Mouse (Mus musculus) heart, embryonic 13.5 days (tissue): Measurements from ENCODE around the gene Zfp988. TPM values are rescaled to one million over a fixed set of nuclear protein-coding genes. Genes with fewer than 3 reads are reported as not detected.
"Not testable (repeated sequence)": the region's sequence is repeated elsewhere in the genome, so short reads cannot be mapped to it uniquely, and the experiment has no call there.

Source experiments
- ATAC-seq: fragments of 200-750 bp; cut with Nextera tagmentation; 2 replicates; pipeline ENCODE4 v1.8.0; 2017; ENCODE audit warnings: moderate TSS enrichment; ENCODE audit not compliant: insufficient number of reproducible peaks, low FRiP score, low TSS enrichment; ENCODE audit errors: extremely low read depth
- H3K27ac ChIP-seq: fragments of 300-500 bp; sonication (generic); replicated peaks from 2 replicates; pipeline ENCODE4 v1.5.1; 2015; ENCODE audit warnings: moderate library complexity, mild to moderate bottlenecking, inconsistent platforms
- H3K27me3 ChIP-seq: fragments of 300-500 bp; sonication (generic); replicated peaks from 2 replicates; pipeline ENCODE4 v1.6.1; 2015; ENCODE audit warnings: mild to moderate bottlenecking, inconsistent platforms
- H3K36me3 ChIP-seq: fragments of 300-500 bp; sonication (generic); 2 replicates; pipeline ENCODE4 v1.6.1; 2015; ENCODE audit warnings: mild to moderate bottlenecking, inconsistent platforms
- H3K4me1 ChIP-seq: fragments of 300-500 bp; sonication (generic); 2 replicates; pipeline ENCODE4 v1.6.1; 2015; ENCODE audit warnings: inconsistent platforms
- H3K4me2 ChIP-seq: fragments of 300-500 bp; sonication (generic); 2 replicates; pipeline ENCODE4 v1.6.1; 2015; ENCODE audit warnings: inconsistent platforms, mild to moderate bottlenecking, moderate library complexity
- H3K4me3 ChIP-seq: fragments of 300-500 bp; sonication (generic); 2 replicates; pipeline ENCODE4 v1.5.1; 2015; ENCODE audit warnings: moderate library complexity, mild to moderate bottlenecking, inconsistent platforms
- H3K9ac ChIP-seq: fragments of 300-500 bp; sonication (generic); 2 replicates; pipeline ENCODE4 v1.6.1; 2015; ENCODE audit warnings: inconsistent platforms, mild to moderate bottlenecking, moderate library complexity
- H3K9me3 ChIP-seq: fragments of 300-500 bp; sonication (generic); 2 replicates; pipeline ENCODE4 v1.6.1; 2016; ENCODE audit warnings: inconsistent platforms
- WGBS: fragments of 180-500 bp; shearing (Covaris S2); methylation state at CpG from one replicate; pipeline ENCODE4 v1.1.7; 2015; ENCODE audit warnings: mixed read lengths; 5-methylcytosine and 5-hydroxymethylcytosine counted together
- polyA plus RNA-seq: library from polyadenylated mRNA; unstranded; fragments of >200 nt; fragmentation: Nextera tagmentation; extraction: Ambion mirVana; gene quantifications from 2 replicates; pipeline ENCODE4 v1.2.1, GENCODE M21; 2015

The Zfp988 gene
- polyA plus RNA-seq, 1 experiment from 2014 or later, result not detected

- H3K4me3 ChIP-seq, ATAC-seq, H3K4me2 ChIP-seq, H3K27me3 ChIP-seq, H3K27ac ChIP-seq, H3K9ac ChIP-seq, H3K4me1 ChIP-seq, H3K36me3 ChIP-seq: not testable (repeated sequence)
- H3K9me3 ChIP-seq, result peaks cover 79% of the 10 kb centered on the region
- WGBS, result 56% methylated on average over 4 of the region's 4 CpGs
Measured at GRCm38 (mm10) chr4:147346361-147347035, 41.0 kb downstream of the Zfp988 start.

DNA sequence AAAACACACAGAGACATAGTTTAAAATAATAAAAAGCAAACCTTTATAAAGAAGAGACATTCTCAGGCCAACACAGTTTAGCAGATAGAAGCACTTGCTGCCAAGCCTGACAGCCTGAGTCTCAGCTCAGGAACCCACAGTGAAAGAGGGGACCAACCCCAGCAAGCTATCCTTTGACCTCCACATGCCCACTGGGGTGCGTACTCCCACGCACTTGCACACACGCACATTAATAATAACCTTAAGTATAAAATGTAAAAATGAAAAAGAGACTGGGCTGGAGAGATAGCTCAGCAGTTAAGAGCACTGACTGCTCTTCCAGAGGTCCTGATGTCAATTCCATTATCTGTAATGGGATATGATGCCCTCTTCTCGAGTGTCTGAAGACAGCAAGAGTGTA is 41.8 kb downstream of the Zfp988 start:
- H3K4me2 ChIP-seq, H3K4me3 ChIP-seq, H3K27me3 ChIP-seq, ATAC-seq, H3K4me1 ChIP-seq, H3K9ac ChIP-seq, H3K36me3 ChIP-seq, H3K27ac ChIP-seq: not testable (repeated sequence)
- peaks cover 80% of the 10 kb centered on the region for H3K9me3 ChIP-seq
- WGBS, result 60% methylated on average over 4 of the region's 4 CpGs

- H3K9ac ChIP-seq, H3K4me2 ChIP-seq, H3K27ac ChIP-seq, H3K27me3 ChIP-seq, H3K4me3 ChIP-seq, H3K4me1 ChIP-seq, H3K36me3 ChIP-seq, ATAC-seq: not testable (repeated sequence)
- 76% methylated on average over 2 of the region's 3 CpGs for WGBS
- peaks cover 75% of the 10 kb centered on the region for H3K9me3 ChIP-seq
Measured at GRCm38 (mm10) chr4:147347880-147348279, 42.4 kb downstream of the Zfp988 start.

- peaks cover 72% of the 10 kb centered on the region for H3K9me3 ChIP-seq
- not testable (repeated sequence) for H3K4me3 ChIP-seq, H3K9ac ChIP-seq, ATAC-seq, H3K27ac ChIP-seq, H3K36me3 ChIP-seq, H3K4me1 ChIP-seq, H3K4me2 ChIP-seq, H3K27me3 ChIP-seq
- 63% methylated on average over 2 of the region's 2 CpGs for WGBS
Measured at GRCm38 (mm10) chr4:147348401-147348800, 42.9 kb downstream of the Zfp988 start.

DNA sequence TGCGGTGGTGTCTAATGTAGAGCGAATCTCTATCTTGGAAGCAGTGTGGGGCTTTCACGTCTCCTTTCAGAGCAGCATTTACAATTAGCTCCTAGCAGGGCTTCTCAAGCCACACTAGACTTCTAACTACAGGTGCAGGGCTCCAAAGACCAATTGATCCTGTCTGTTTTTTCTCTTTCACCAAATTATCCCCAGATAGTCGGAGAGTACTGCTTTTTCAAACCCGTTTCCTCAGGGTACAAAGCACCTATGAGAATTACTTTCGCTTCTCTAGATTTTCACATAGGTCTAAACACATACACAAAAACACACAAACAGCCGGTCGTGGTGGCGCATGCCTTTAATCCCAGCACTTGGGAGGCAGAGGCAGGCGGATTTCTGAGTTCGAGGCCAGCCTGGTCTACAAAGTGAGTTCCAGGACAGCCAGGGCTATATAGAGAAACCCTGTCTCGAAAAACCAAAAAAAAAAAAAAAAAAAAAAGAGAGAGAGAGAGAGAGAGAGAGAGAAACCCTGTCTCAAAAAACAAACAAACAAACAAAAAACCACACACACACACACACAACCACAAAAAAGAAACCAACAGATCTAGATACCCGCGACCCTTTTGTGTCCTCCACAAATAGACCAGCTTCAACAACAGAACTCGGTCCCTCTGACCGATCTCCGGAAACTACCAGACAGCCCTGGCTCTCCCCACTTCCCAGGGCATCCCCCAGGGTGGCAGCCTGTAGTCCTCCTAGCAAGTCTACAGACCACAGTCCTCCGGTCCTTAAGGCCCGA is 43.6 kb downstream of the Zfp988 start:
- not testable (repeated sequence) for H3K9ac ChIP-seq, H3K36me3 ChIP-seq, H3K27me3 ChIP-seq, ATAC-seq, H3K27ac ChIP-seq, H3K4me2 ChIP-seq, H3K4me3 ChIP-seq, H3K4me1 ChIP-seq
- H3K9me3 ChIP-seq, result peaks cover 65% of the 10 kb centered on the region
- WGBS, result 78% methylated on average over 18 of the region's 19 CpGs

DNA sequence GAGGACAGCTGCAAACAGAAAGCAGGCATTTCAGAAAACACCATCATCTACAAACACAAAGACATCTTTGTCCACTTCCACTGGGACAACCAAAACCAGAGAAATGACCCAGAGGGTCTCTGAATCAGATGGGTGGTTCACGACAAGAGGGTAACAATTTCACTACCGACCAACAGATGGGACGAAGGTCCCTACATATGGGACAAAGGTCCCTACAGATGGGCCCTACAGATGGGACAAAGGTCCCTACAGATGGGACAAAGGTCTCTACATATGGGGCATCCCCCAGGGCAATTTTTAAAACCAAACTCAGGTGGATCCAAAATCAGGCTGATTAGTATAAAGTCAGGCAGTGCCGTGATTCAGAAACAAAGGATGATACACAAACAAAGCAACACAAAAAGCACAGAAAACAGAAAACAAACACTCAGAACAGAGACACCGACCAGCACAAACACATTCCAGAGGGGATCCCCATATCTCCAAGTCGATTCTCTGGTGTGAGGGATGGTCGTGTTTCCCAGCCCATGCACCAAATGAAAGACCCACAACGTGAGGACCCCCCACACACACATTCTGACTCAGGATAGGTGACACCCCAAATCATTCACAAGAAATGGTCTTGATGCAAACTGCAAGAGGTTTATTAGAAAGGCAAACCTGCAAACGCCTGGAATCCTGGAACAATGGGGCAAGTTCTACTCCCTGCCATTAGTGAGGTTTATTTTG is 44.4 kb downstream of the Zfp988 start:
- H3K9me3 ChIP-seq, result peaks cover 64% of the 10 kb centered on the region
- 72% methylated on average over 9 of the region's 9 CpGs for WGBS
- H3K36me3 ChIP-seq, H3K4me3 ChIP-seq, H3K27ac ChIP-seq, ATAC-seq, H3K9ac ChIP-seq, H3K27me3 ChIP-seq, H3K4me2 ChIP-seq, H3K4me1 ChIP-seq: not testable (repeated sequence)

GRCm38 (mm10) chr4:147350541-147350940 is 45.1 kb downstream of the Zfp988 start:
- 70% methylated on average over 2 of the region's 2 CpGs for WGBS
- H3K9ac ChIP-seq, H3K36me3 ChIP-seq, ATAC-seq, H3K4me1 ChIP-seq, H3K27me3 ChIP-seq, H3K4me3 ChIP-seq, H3K4me2 ChIP-seq, H3K27ac ChIP-seq: not testable (repeated sequence)
- H3K9me3 ChIP-seq, result peaks cover 60% of the 10 kb centered on the region

DNA sequence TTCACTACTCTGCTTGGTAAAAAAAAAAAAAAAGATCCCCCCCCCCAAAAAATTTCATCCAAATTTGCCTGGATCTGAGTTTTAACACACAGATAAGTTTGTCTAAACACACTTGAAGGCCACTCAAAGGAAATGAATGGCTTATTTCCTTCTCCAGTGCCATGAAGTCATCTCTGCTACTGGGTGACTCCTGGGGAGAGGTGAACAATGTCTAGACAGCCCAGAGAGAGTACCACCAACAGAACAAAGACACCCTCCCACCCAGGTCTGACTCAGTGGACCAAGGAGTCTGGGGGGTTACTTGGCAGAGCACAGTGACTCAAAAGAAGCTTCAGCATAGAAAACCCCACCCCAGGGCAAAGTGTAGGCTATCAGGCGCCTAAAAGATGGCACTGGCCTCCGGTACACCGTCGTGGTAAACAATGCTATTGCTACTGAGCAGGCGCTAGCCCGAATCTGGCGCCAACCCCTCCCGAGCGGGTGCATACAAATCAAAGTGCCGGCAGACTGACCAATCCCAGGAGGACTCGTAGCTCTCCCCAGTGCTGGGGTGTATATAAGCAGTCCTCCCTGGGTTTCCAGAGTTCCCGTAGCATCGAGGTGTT is 46.0 kb downstream of the Zfp988 start:
- 73% methylated on average over 10 of the region's 13 CpGs for WGBS
- H3K4me3 ChIP-seq, H3K27me3 ChIP-seq, H3K4me2 ChIP-seq, H3K36me3 ChIP-seq, H3K9ac ChIP-seq, H3K27ac ChIP-seq, ATAC-seq, H3K4me1 ChIP-seq: not testable (repeated sequence)
- peaks cover 55% of the 10 kb centered on the region for H3K9me3 ChIP-seq

- not testable (repeated sequence) for H3K4me3 ChIP-seq, H3K9ac ChIP-seq, H3K36me3 ChIP-seq, H3K4me2 ChIP-seq, H3K27ac ChIP-seq, H3K4me1 ChIP-seq, ATAC-seq, H3K27me3 ChIP-seq
- WGBS, result 71% methylated on average over 4 of the region's 4 CpGs
- peaks cover 36% of the 10 kb centered on the region for H3K9me3 ChIP-seq
Measured at GRCm38 (mm10) chr4:147353626-147354025, 48.2 kb downstream of the Zfp988 start.

- not testable (repeated sequence) for H3K4me2 ChIP-seq, H3K27me3 ChIP-seq, H3K4me1 ChIP-seq, H3K36me3 ChIP-seq, ATAC-seq, H3K4me3 ChIP-seq, H3K9ac ChIP-seq, H3K27ac ChIP-seq
- H3K9me3 ChIP-seq, result peaks cover 12% of the 10 kb centered on the region
- no CpG with 5 or more reads among the region's 3 CpGs for WGBS
Measured at GRCm38 (mm10) chr4:147356042-147356441, 50.6 kb downstream of the Zfp988 start.

DNA sequence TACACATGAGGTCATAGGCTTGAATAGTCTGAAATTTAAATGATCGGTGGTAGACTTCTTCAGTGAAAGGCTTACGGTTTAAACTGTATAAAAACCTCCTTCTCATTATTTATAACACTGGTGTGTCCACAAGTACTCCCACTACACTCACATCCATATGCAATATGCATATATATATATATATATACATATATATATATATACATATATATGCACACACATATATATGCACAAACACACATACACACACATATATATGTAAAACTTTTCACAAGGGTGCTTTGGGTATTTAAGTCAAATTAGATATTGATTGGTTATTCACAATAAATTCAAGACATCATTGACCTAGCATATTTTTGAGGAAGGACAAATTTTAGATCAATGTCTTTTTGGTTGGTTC is 51.7 kb downstream of the Zfp988 start:
- H3K9me3 ChIP-seq, H3K4me3 ChIP-seq, H3K4me2 ChIP-seq, H3K4me1 ChIP-seq, ATAC-seq, H3K9ac ChIP-seq, H3K27me3 ChIP-seq, H3K36me3 ChIP-seq, H3K27ac ChIP-seq: not testable (repeated sequence)
- no CpG with 5 or more reads among the region's 2 CpGs for WGBS
